Mouse (Mus musculus): ENCODE measurements around the gene Pla2g1b.
"Not testable (repeated sequence)": the region's sequence is repeated elsewhere in the genome, so short reads cannot be mapped to it uniquely, and the experiment has no call there.

The Pla2g1b gene

GRCm38 (mm10) chr5:115505617-115506016 lies 39.6 kb downstream of the Pla2g1b start:
- not testable (repeated sequence) for DNase-seq (ENCODE audit: low spot score)

- peak; percentile 92 for DNase-seq (ENCODE audit: low spot score)
These were observed 40.6 kb downstream of the Pla2g1b start, which contains the start of gene Pxn for GRCm38 (mm10) chr5:115506454-115507201. Gene Pxn (plus strand): TSS chr5:115506676.

GRCm38 (mm10) chr5:115507267-115507980 lies 41.4 kb downstream of the Pla2g1b start:
- DNase-seq (ENCODE audit: low spot score): no peak

- DNase-seq (ENCODE audit: low spot score): peak; percentile 65
These were observed 42.2 kb downstream of the Pla2g1b start for GRCm38 (mm10) chr5:115507981-115508858.

GRCm38 (mm10) chr5:115508859-115509147 lies 42.7 kb downstream of the Pla2g1b start:
- no peak for DNase-seq (ENCODE audit: low spot score)

GRCm38 (mm10) chr5:115509321-115509761 lies 43.3 kb downstream of the Pla2g1b start:
- no peak for DNase-seq (ENCODE audit: low spot score)

GRCm38 (mm10) chr5:115509790-115510689 lies 44.0 kb downstream of the Pla2g1b start:
- no peak for DNase-seq (ENCODE audit: low spot score)

GRCm38 (mm10) chr5:115512375-115512774 lies 46.3 kb downstream of the Pla2g1b start:
- DNase-seq (ENCODE audit: low spot score): no peak

- no peak for DNase-seq (ENCODE audit: low spot score)
These were observed 47.2 kb downstream of the Pla2g1b start for GRCm38 (mm10) chr5:115513246-115513645.

- no peak for DNase-seq (ENCODE audit: low spot score)
These were observed 47.7 kb downstream of the Pla2g1b start for GRCm38 (mm10) chr5:115513721-115514120.

GRCm38 (mm10) chr5:115514346-115514745 lies 48.3 kb downstream of the Pla2g1b start:
- no peak for DNase-seq (ENCODE audit: low spot score)

- peak; percentile 94 for DNase-seq (ENCODE audit: low spot score)
These were observed 49.0 kb downstream of the Pla2g1b start for GRCm38 (mm10) chr5:115514896-115515587.

GRCm38 (mm10) chr5:115516081-115516907 lies 50.2 kb downstream of the Pla2g1b start:
- peak; percentile 83 for DNase-seq (ENCODE audit: low spot score)

GRCm38 (mm10) chr5:115516908-115517307 lies 50.8 kb downstream of the Pla2g1b start:
- no peak for DNase-seq (ENCODE audit: low spot score)

GRCm38 (mm10) chr5:115517501-115517900 lies 51.4 kb downstream of the Pla2g1b start:
- no peak for DNase-seq (ENCODE audit: low spot score)

- DNase-seq (ENCODE audit: low spot score): not testable (repeated sequence)
These were observed 52.2 kb downstream of the Pla2g1b start for GRCm38 (mm10) chr5:115518214-115518613.

GRCm38 (mm10) chr5:115520325-115520869 lies 54.3 kb downstream of the Pla2g1b start:
- DNase-seq (ENCODE audit: low spot score): no peak

GRCm38 (mm10) chr5:115521553-115522461 lies 55.7 kb downstream of the Pla2g1b start:
- DNase-seq (ENCODE audit: low spot score): no peak
